Mouse (Mus musculus) sigmoid colon, adult 10 weeks (tissue): ENCODE measurements around the gene Mpp4. TPM values are rescaled to one million over a fixed set of nuclear protein-coding genes. Genes with fewer than 3 reads are reported as not detected.

Experiments
- polyA plus RNA-seq: library from polyadenylated mRNA; stranded (reverse); fragments of 350-450 nt; fragmentation: Illumina TruSeq; extraction: RNeasy Lipid Tissue Mini Kit (QIAGEN cat#74804); gene quantifications from one replicate; pipeline ENCODE4 v1.2.3, GENCODE M21; 2014; ENCODE audit warnings: low read depth, low replicate concordance

Gene Mpp4
- polyA plus RNA-seq: 0.13 TPM

DNA sequence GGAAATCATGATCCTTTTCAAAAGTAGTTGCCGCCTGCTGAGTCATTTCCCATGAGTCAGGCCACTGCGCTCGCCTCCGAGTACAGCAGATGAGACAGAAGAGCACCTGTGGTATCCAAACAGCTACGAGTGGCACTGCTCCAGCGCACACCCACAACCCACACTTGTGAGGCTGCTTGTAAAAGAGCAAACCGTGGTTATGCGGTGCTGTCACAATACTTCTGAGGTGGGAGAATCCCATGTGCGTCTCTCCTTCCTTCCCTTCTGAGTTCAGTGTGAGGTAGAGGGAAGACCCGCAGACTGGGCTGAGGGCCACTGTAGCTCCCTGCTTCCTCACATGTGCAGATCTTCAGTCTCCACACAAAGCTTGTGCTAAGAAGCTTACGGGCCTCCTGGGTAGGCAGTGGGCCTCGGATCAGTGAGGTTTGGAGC, at the start of gene Mpp4:
Gene Mpp4, minus strand, starts transcription at position 360 of the 432 bp plus-strand sequence.

GRCm38 (mm10) chr1:59119720-59120457, 43.3 kb downstream of the Mpp4 start, which contains the start of gene Tmem237:
Gene Tmem237 (minus strand): TSS chr1:59120408.

GRCm38 (mm10) chr1:59094705-59095104, 68.5 kb downstream of the Mpp4 start, which contains the start of gene C2cd6:
Gene C2cd6 (minus strand): TSS chr1:59094900.

Other genes starting within 250 kb of the Mpp4 start
- 45.1 TPM for gene Trak2, start 190.0 kb downstream of the Mpp4 start, polyA plus RNA-seq
- 43.8 TPM for gene Stradb, start 189.9 kb downstream of the Mpp4 start, polyA plus RNA-seq
- gene C2cd6, start 68.5 kb downstream of the Mpp4 start, polyA plus RNA-seq: not detected
- gene Tmem237, start 43.0 kb downstream of the Mpp4 start, polyA plus RNA-seq: 6.2 TPM
- gene Als2, start 73.8 kb upstream of the Mpp4 start, polyA plus RNA-seq: 5.1 TPM
- not detected for gene Cdk15, start 93.5 kb upstream of the Mpp4 start, polyA plus RNA-seq